Mouse (Mus musculus) kidney, postnatal 0 days (tissue): ENCODE measurements around the gene Vps52. TPM values are rescaled to one million over a fixed set of nuclear protein-coding genes. Genes with fewer than 3 reads are reported as not detected.

Source experiments
- ATAC-seq: fragments of 200-750 bp; cut with Nextera tagmentation; replicated peaks from 2 replicates; pipeline ENCODE4 v1.8.0; 2017; ENCODE audit warnings: low read depth, moderate number of reproducible peaks, moderate TSS enrichment, moderate library complexity; ENCODE audit not compliant: low FRiP score
- DNase-seq: peaks from one replicate; pipeline ENCODE4 v3.0.0-alpha.2; 2016; ENCODE audit warnings: low spot score
- H3K27ac ChIP-seq: fragments of 300-500 bp; sonication (generic); 2 replicates; pipeline ENCODE4 v1.5.1; 2014; ENCODE audit warnings: mild to moderate bottlenecking
- H3K27me3 ChIP-seq: fragments of 300-500 bp; sonication (generic); 2 replicates; pipeline ENCODE4 v1.6.1; 2014; ENCODE audit warnings: low read length, mixed read lengths; ENCODE audit not compliant: insufficient read depth
- H3K36me3 ChIP-seq: fragments of 300-500 bp; sonication (generic); 2 replicates; pipeline ENCODE4 v1.6.1; 2014; ENCODE audit warnings: low read length, mixed read lengths; ENCODE audit not compliant: insufficient read depth
- H3K4me1 ChIP-seq: fragments of 300-500 bp; sonication (generic); replicated peaks from 2 replicates; pipeline ENCODE4 v1.6.1; 2014; ENCODE audit warnings: antibody characterized with exemption, low read length, mixed read lengths; ENCODE audit not compliant: insufficient read depth
- H3K4me2 ChIP-seq: fragments of 300-500 bp; sonication (generic); 2 replicates; pipeline ENCODE4 v1.6.1; 2014; ENCODE audit warnings: mild to moderate bottlenecking, low read length, moderate library complexity, mixed read lengths
- H3K4me3 ChIP-seq: fragments of 300-500 bp; sonication (generic); replicated peaks from 2 replicates; pipeline ENCODE4 v1.5.1; 2014; ENCODE audit warnings: low read depth, low read length
- H3K9ac ChIP-seq: fragments of 300-500 bp; sonication (generic); 2 replicates; pipeline ENCODE4 v1.6.1; 2014; ENCODE audit warnings: low read depth, low read length
- H3K9me3 ChIP-seq: fragments of 300-500 bp; sonication (generic); replicated peaks from 2 replicates; pipeline ENCODE4 v1.6.1; 2016; ENCODE audit warnings: low read length, inconsistent platforms, mixed read lengths
- CTCF ChIP-seq: IDR thresholded peaks from 2 replicates; pipeline ENCODE4 v1.5.1; 2016; ENCODE audit warnings: antibody characterized with exemption, low read depth, mild to moderate bottlenecking, moderate library complexity
- WGBS: fragments of 180-500 bp; shearing (Covaris S2); extraction: QIAGEN DNeasy Blood & Tissue Kit; methylation state at CpG from one replicate; pipeline ENCODE4 v1.1.7; 2014; 5-methylcytosine and 5-hydroxymethylcytosine counted together
- polyA plus RNA-seq: library from polyadenylated mRNA; unstranded; fragments of >200 nt; fragmentation: Nextera tagmentation; extraction: Ambion mirVana; gene quantifications from 2 replicates; pipeline ENCODE4 v1.2.1, GENCODE M21; 2015

Gene Vps52
- polyA plus RNA-seq, 1 experiment from 2014 or later: 37.7 TPM

- Histone ChIP-seq H3K36me3 (peaks cover 50% of the 10 kb centered on the region), H3K9ac (no peak overlapping the region), H3K27me3 (no peaks in the 10 kb centered on the region), H3K4me3 (no peak overlapping the region), H3K4me1 (no peaks in the 10 kb centered on the region), H3K27ac (no peak overlapping the region), H3K4me2 (no peak overlapping the region), H3K9me3 (no peaks in the 10 kb centered on the region)
- TF ChIP-seq CTCF: no peak
- no peak for DNase-seq
- ATAC-seq: no peak
- WGBS: 92% methylated on average over 7 of the region's 7 CpGs
Measured at GRCm38 (mm10) chr17:33962876-33963275, 7.3 kb downstream of the Vps52 start.

- no peaks in the 10 kb centered on the region for H3K27me3 ChIP-seq
- H3K4me3 ChIP-seq: no peak overlapping the region
- H3K36me3 ChIP-seq: peaks cover 31% of the 10 kb centered on the region
- H3K9ac ChIP-seq: no peak overlapping the region
- H3K4me2 ChIP-seq: no peak overlapping the region
- H3K4me1 ChIP-seq: no peaks in the 10 kb centered on the region
- ATAC-seq: no peak
- DNase-seq: no peak
- no peak overlapping the region for H3K27ac ChIP-seq
- TF ChIP-seq CTCF: no peak
- H3K9me3 ChIP-seq: no peaks in the 10 kb centered on the region
- 81% methylated on average over 17 of the region's 17 CpGs for WGBS
Measured at GRCm38 (mm10) chr17:33965082-33965845, 9.7 kb downstream of the Vps52 start.

- no peak overlapping the region for H3K4me2 ChIP-seq
- WGBS: 85% methylated on average over 16 of the region's 16 CpGs
- H3K9ac ChIP-seq: no peak overlapping the region
- no peaks in the 10 kb centered on the region for H3K4me1 ChIP-seq
- peaks cover 28% of the 10 kb centered on the region for H3K36me3 ChIP-seq
- H3K27ac ChIP-seq: no peak overlapping the region
- DNase-seq (no peak), ATAC-seq (no peak)
- H3K27me3 ChIP-seq: no peaks in the 10 kb centered on the region
- no peak overlapping the region for H3K4me3 ChIP-seq
- no peaks in the 10 kb centered on the region for H3K9me3 ChIP-seq
- no peak for TF ChIP-seq CTCF
Measured at GRCm38 (mm10) chr17:33965846-33966550, 10.4 kb downstream of the Vps52 start.

GRCm38 (mm10) chr17:33968489-33968888 is 12.9 kb downstream of the Vps52 start:
- peak; percentile 93 for TF ChIP-seq CTCF
- no peak overlapping the region for H3K9ac ChIP-seq
- no peak overlapping the region for H3K4me2 ChIP-seq
- ATAC-seq: peak; percentile 56
- no peak overlapping the region for H3K27ac ChIP-seq
- H3K4me3 ChIP-seq: no peak overlapping the region
- DNase-seq: peak; percentile 83
- H3K4me1 ChIP-seq: no peaks in the 10 kb centered on the region
- peaks cover 9% of the 10 kb centered on the region; the same call in 1 of the 2 replicates for H3K36me3 ChIP-seq
- WGBS: 3% methylated on average over 9 of the region's 9 CpGs
- H3K27me3 ChIP-seq: no peaks in the 10 kb centered on the region
- H3K9me3 ChIP-seq: no peaks in the 10 kb centered on the region

- peak; percentile 56; the same call in 1 of the 2 replicates for TF ChIP-seq CTCF
- DNase-seq (peak; percentile 74), ATAC-seq (peak; percentile 55)
- WGBS: 32% methylated on average over 5 of the region's 5 CpGs
- Histone ChIP-seq H3K9me3 (no peaks in the 10 kb centered on the region), H3K4me3 (no peak overlapping the region), H3K27ac (no peak overlapping the region), H3K4me1 (no peaks in the 10 kb centered on the region), H3K4me2 (no peak overlapping the region), H3K27me3 (no peaks in the 10 kb centered on the region), H3K36me3 (peaks cover 9% of the 10 kb centered on the region; the same call in 1 of the 2 replicates), H3K9ac (no peak overlapping the region)
Measured at GRCm38 (mm10) chr17:33968927-33969326, 13.3 kb downstream of the Vps52 start.

- H3K4me1 ChIP-seq: no peaks in the 10 kb centered on the region
- no peak overlapping the region for H3K4me3 ChIP-seq
- TF ChIP-seq CTCF: peak; percentile 39; the same call in 1 of the 2 replicates
- WGBS: 82% methylated on average over 4 of the region's 4 CpGs
- H3K27me3 ChIP-seq: no peaks in the 10 kb centered on the region
- H3K9ac ChIP-seq: no peak overlapping the region
- no peak overlapping the region for H3K4me2 ChIP-seq
- peaks cover 9% of the 10 kb centered on the region; the same call in 1 of the 2 replicates for H3K36me3 ChIP-seq
- DNase-seq: no peak
- H3K9me3 ChIP-seq: no peaks in the 10 kb centered on the region
- no peak overlapping the region for H3K27ac ChIP-seq
- ATAC-seq: no peak
Measured at GRCm38 (mm10) chr17:33969394-33969793, 13.8 kb downstream of the Vps52 start.
